ENCODE assay signal across 11 mouse cellular contexts in genomic region chr11:100870256-100870967, GRCm38 (mm10). TPM values are rescaled to one million over a fixed set of nuclear protein-coding genes. Genes with fewer than 3 reads are reported as not detected.
DNase-seq lines count a peak whose midpoint lies in the region; ATAC-seq and TF ChIP-seq lines count a peak whose summit lies in the region.
"Had no signal": no experiment of that assay in that cellular context is flagged by ENCODE, and none has a peak within 500 bp of the region (broad histone marks: within the 10 kb centered on the region; RNA-seq: fewer than 3 reads in every experiment).

No protein-coding gene starts in this region.

- H3K4me3 ChIP-seq in forebrain, embryonic 15.5 days = no peak overlapping the region
- no peak overlapping the region for H3K4me3 ChIP-seq in forebrain, embryonic 11.5 days (ENCODE audit: low read depth, low read length)
- H3K4me3 ChIP-seq in lung, embryonic 16.5 days (ENCODE audit: low read length) = no peak overlapping the region
- no peak overlapping the region for H3K4me3 ChIP-seq in lung, postnatal 0 days (ENCODE audit: low read depth, low read length)
- H3K4me3 ChIP-seq: limb, embryonic 10.5 days; lung, embryonic 15.5 days had no signal

- no peak overlapping the region for H3K4me2 ChIP-seq in forebrain, embryonic 15.5 days (replicated peaks)
- H3K4me2 ChIP-seq in forebrain, embryonic 11.5 days (ENCODE audit: low read depth, low read length, severe bottlenecking) = no peak overlapping the region
- no peak overlapping the region for H3K4me2 ChIP-seq in lung, embryonic 16.5 days (ENCODE audit: low read depth, low read length)
- H3K4me2 ChIP-seq in lung, postnatal 0 days (replicated peaks; ENCODE audit: low read depth, low read length) = no peak overlapping the region
- H3K4me2 ChIP-seq: lung, embryonic 15.5 days had no signal

- no peak overlapping the region for H3K27ac ChIP-seq in forebrain, embryonic 15.5 days (replicated peaks)
- no peak overlapping the region for H3K27ac ChIP-seq in forebrain, embryonic 11.5 days (ENCODE audit: low read depth, low read length)
- peak overlapping the region; percentile 31 for H3K27ac ChIP-seq in lung, embryonic 16.5 days (ENCODE audit: low read length)
- no peak overlapping the region for H3K27ac ChIP-seq in lung, postnatal 0 days (ENCODE audit: low read length)
- H3K27ac ChIP-seq: limb, embryonic 10.5 days; lung, embryonic 15.5 days had no signal

- peaks cover 9% of the 10 kb centered on the region; the same call in 1 of the 2 replicates for H3K4me1 ChIP-seq in forebrain, embryonic 15.5 days
- H3K4me1 ChIP-seq in forebrain, embryonic 11.5 days (replicated peaks; ENCODE audit: control insufficient read depth, insufficient read depth, low read length) = no peaks in the 10 kb centered on the region
- H3K4me1 ChIP-seq in lung, embryonic 16.5 days (replicated peaks; ENCODE audit: control insufficient read depth, insufficient read depth, low read length) = peaks cover 8% of the 10 kb centered on the region
- H3K4me1 ChIP-seq in lung, postnatal 0 days (ENCODE audit: insufficient read depth, low read depth, low read length) = no peaks in the 10 kb centered on the region
- H3K4me1 ChIP-seq: limb, embryonic 10.5 days; lung, embryonic 15.5 days had no signal

- no peak for TF ChIP-seq CTCF in lung, postnatal 0 days (IDR thresholded peaks at IDR 0.05)

- H3K27me3 ChIP-seq in forebrain, embryonic 15.5 days = peaks cover 10% of the 10 kb centered on the region; the same call in 1 of the 2 replicates
- no peaks in the 10 kb centered on the region for H3K27me3 ChIP-seq in forebrain, embryonic 11.5 days (ENCODE audit: control insufficient read depth, insufficient read depth, low read length)
- H3K27me3 ChIP-seq in lung, embryonic 16.5 days (ENCODE audit: control insufficient read depth, insufficient read depth, low read depth, low read length) = no peaks in the 10 kb centered on the region
- no peaks in the 10 kb centered on the region for H3K27me3 ChIP-seq in lung, postnatal 0 days (replicated peaks; ENCODE audit: insufficient read depth, low read length)
- H3K27me3 ChIP-seq: lung, embryonic 15.5 days had no signal

- intact Hi-C loops in heart, postnatal 36 days (cut with DNase I) = no loop called here

- H3K36me3 ChIP-seq in forebrain, embryonic 15.5 days = no peaks in the 10 kb centered on the region
- no peaks in the 10 kb centered on the region for H3K36me3 ChIP-seq in forebrain, embryonic 11.5 days (ENCODE audit: control insufficient read depth, insufficient read depth, low read length)
- H3K36me3 ChIP-seq in lung, embryonic 16.5 days (ENCODE audit: control insufficient read depth, insufficient read depth, low read length) = no peaks in the 10 kb centered on the region
- no peaks in the 10 kb centered on the region for H3K36me3 ChIP-seq in lung, postnatal 0 days (ENCODE audit: insufficient read depth, low read length)
- H3K36me3 ChIP-seq: limb, embryonic 10.5 days; lung, embryonic 15.5 days had no signal

- no peak for TF ChIP-seq EP300 in lung, postnatal 0 days (IDR thresholded peaks at IDR 0.05)

- no peaks in the 10 kb centered on the region for H3K9me3 ChIP-seq in forebrain, embryonic 15.5 days
- H3K9me3 ChIP-seq in forebrain, embryonic 11.5 days (ENCODE audit: control insufficient read depth, low read length) = no peaks in the 10 kb centered on the region
- H3K9me3 ChIP-seq in lung, embryonic 16.5 days (ENCODE audit: control insufficient read depth, low read length) = no peaks in the 10 kb centered on the region
- H3K9me3 ChIP-seq in lung, postnatal 0 days (ENCODE audit: low read length) = no peaks in the 10 kb centered on the region
- H3K9me3 ChIP-seq: limb, embryonic 10.5 days; lung, embryonic 15.5 days had no signal

- no peak overlapping the region for H3K9ac ChIP-seq in forebrain, embryonic 15.5 days (replicated peaks)
- H3K9ac ChIP-seq in forebrain, embryonic 11.5 days (ENCODE audit: low read length) = no peak overlapping the region
- H3K9ac ChIP-seq in lung, embryonic 16.5 days (ENCODE audit: low read length) = no peak overlapping the region
- H3K9ac ChIP-seq in lung, postnatal 0 days (replicated peaks; ENCODE audit: low read depth) = no peak overlapping the region
- H3K9ac ChIP-seq: lung, embryonic 15.5 days had no signal

- peak; percentile 46; the same call in 1 of the 2 replicates for ATAC-seq in forebrain, embryonic 15.5 days (replicated peaks)
- ATAC-seq in forebrain, embryonic 11.5 days (replicated peaks; ENCODE audit: low FRiP score) = no peak
- ATAC-seq in lung, embryonic 16.5 days (ENCODE audit: low read depth) = peak; percentile 31; the same call in 1 of the 2 replicates
- no peak for ATAC-seq in lung, postnatal 0 days
- no peak for ATAC-seq in erythroid progenitor cell, adult 5-6 weeks (replicated peaks; ENCODE audit: low FRiP score, poor library complexity, severe bottlenecking)
- ATAC-seq: midbrain, embryonic 16.5 days had no signal

- no peak for DNase-seq in forebrain, embryonic 11.5 days (ENCODE audit: low spot score)
- no peak for DNase-seq in lung, postnatal 0 days (ENCODE audit: low spot score)
- DNase-seq in fat pad, adult 2 months (ENCODE audit: extremely low read depth, low read depth, low spot score) = peak; percentile 52
- peak; percentile 40 to 50 for DNase-seq in layer of hippocampus, postnatal 10 days (ENCODE audit: low spot score in 2 of 2)
- DNase-seq in heart, postnatal 36 days = no peak

- 64% methylated on average over 10 of the region's 10 CpGs for WGBS in forebrain, embryonic 15.5 days
- 84% methylated on average over 10 of the region's 10 CpGs for WGBS in forebrain, embryonic 11.5 days
- 63% methylated on average over 10 of the region's 10 CpGs for WGBS in lung, embryonic 16.5 days
- WGBS in lung, postnatal 0 days = 54% methylated on average over 10 of the region's 10 CpGs

RNA-seq across cellular contexts. Expression of gene Stat5a, which starts 11.3 kb away (rescaled TPM):
- 0.71 and 1.0 TPM in 2 replicates for polyA plus RNA-seq in forebrain, embryonic 15.5 days (2015; fragmentation: Nextera tagmentation; extraction: Ambion mirVana)
- 1.3 and 1.5 TPM in 2 replicates for polyA plus RNA-seq in forebrain, embryonic 11.5 days (2014; fragmentation: Nextera tagmentation; extraction: Ambion mirVana)
- 11.0 and 11.3 TPM in 2 replicates for polyA plus RNA-seq in lung, embryonic 16.5 days (2015; fragmentation: Nextera tagmentation; extraction: Ambion mirVana)
- polyA plus RNA-seq in lung, postnatal 0 days (2015; fragmentation: Nextera tagmentation; extraction: Ambion mirVana) = 6.2 and 7.1 TPM in 2 replicates
- 1 to 10 TPM; 2.4 to 3.9 TPM for total RNA-seq in layer of hippocampus, postnatal 10 days (2021)
- total RNA-seq in erythroid progenitor cell, adult 5-6 weeks (2015; ENCODE audit: low replicate concordance) = 3.2 and 7.5 TPM in 2 replicates
- 5.3 and 5.4 TPM in 2 replicates for total RNA-seq in erythroid progenitor cell, adult 5-6 weeks (2017; ENCODE audit: low replicate concordance)
- 10 to 100 TPM; 19.8 to 24.1 TPM for total RNA-seq in heart, postnatal 36 days (2021)

RNA-seq across cellular contexts. Expression of gene Stat5b, which starts 19.9 kb away (rescaled TPM):
- polyA plus RNA-seq in forebrain, embryonic 15.5 days (2015; fragmentation: Nextera tagmentation; extraction: Ambion mirVana) = 11.4 and 13.3 TPM in 2 replicates
- 18.7 and 19.1 TPM in 2 replicates for polyA plus RNA-seq in forebrain, embryonic 11.5 days (2014; fragmentation: Nextera tagmentation; extraction: Ambion mirVana)
- polyA plus RNA-seq in lung, embryonic 16.5 days (2015; fragmentation: Nextera tagmentation; extraction: Ambion mirVana) = 27.2 and 28.4 TPM in 2 replicates
- polyA plus RNA-seq in lung, postnatal 0 days (2015; fragmentation: Nextera tagmentation; extraction: Ambion mirVana) = 17.9 and 21.4 TPM in 2 replicates
- total RNA-seq in layer of hippocampus, postnatal 10 days (2021) = 10 to 100 TPM; 12.2 to 13.0 TPM
- total RNA-seq in erythroid progenitor cell, adult 5-6 weeks (2015; ENCODE audit: low replicate concordance) = 5.9 and 10.1 TPM in 2 replicates
- 7.0 and 10.3 TPM in 2 replicates for total RNA-seq in erythroid progenitor cell, adult 5-6 weeks (2017; ENCODE audit: low replicate concordance)
- total RNA-seq in heart, postnatal 36 days (2021) = 10 to 100 TPM; 62.7 to 62.8 TPM

Comparison
In these comparisons a context has a peak if more than half of its experiments do, and no peak if none do; other contexts are left out.
1. ATAC-seq: peak in forebrain, embryonic 15.5 days (single experiment) and lung, embryonic 16.5 days (single experiment); none in forebrain, embryonic 11.5 days (single experiment), lung, postnatal 0 days (single experiment) and erythroid progenitor cell, adult 5-6 weeks (single experiment).
2. DNase-seq: peak in fat pad, adult 2 months (single experiment) and layer of hippocampus, postnatal 10 days (2 of 2); none in forebrain, embryonic 11.5 days (single experiment), lung, postnatal 0 days (single experiment) and heart, postnatal 36 days (0 of 2).